Comparison of ENCODE assay signal across 8 mouse cellular contexts in the genomic region with DNA sequence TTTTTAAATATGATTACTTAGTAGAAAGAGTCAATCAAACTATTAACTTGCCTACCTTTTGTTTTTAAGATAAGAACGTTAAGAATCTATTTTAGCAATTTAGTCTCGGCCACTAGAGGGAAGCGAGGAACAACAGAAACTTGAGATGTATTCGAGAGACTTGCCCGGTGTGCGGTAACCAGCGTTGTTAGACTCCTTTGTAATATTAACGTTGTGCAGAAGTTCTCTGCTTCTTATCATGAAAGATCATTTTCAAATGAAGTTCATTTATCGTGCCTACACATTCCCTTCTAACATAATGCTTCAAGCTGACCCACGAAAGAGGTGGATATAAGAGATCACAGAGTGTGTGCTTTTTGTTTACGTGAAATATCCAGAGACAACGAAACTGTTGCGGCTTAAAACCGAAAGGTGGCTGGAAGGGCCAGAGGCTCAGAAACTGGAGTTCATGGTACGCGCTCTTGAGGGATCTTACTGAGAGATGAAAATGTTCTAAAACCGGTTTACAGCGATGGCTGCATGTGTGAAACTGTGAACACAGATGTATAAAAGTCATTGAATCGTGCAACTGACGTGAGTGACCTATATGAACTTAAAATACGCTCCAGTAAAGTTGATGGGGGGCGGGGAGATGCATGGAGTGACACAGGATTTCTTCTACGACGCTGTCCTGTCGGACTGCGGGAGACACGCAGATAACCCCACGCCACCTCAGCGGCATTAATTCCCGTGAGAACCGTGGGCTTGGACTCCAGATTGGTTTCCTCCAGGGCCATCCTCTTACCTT. TPM values are rescaled to one million over a fixed set of nuclear protein-coding genes. Genes with fewer than 3 reads are reported as not detected.
DNase-seq lines count a peak whose midpoint lies in the region; ATAC-seq lines count a peak whose summit lies in the region.

No protein-coding gene starts in this region.

- H3K4me3 ChIP-seq in forebrain, embryonic 14.5 days (ENCODE audit: low read depth, low read length): peak overlapping the region; percentile 13; the same call in 1 of the 2 replicates
- H3K4me3 ChIP-seq in stomach, embryonic 14.5 days (ENCODE audit: low read depth, low read length): peak overlapping the region; percentile 32

- H3K9me3 ChIP-seq in forebrain, embryonic 14.5 days (replicated peaks; ENCODE audit: control insufficient read depth, low read length): no peaks in the 10 kb centered on the region
- no peaks in the 10 kb centered on the region for H3K9me3 ChIP-seq in stomach, embryonic 14.5 days (ENCODE audit: control insufficient read depth, low read depth, low read length)

- H3K9ac ChIP-seq in forebrain, embryonic 14.5 days (ENCODE audit: low read length): no peak overlapping the region; the same call in 1 of the 2 replicates
- 0 out of 2 replicates have a peak overlapping the region, but pooled peaks have one; percentile 10 for H3K9ac ChIP-seq in stomach, embryonic 14.5 days (replicated peaks; ENCODE audit: low read depth, low read length)

- intact Hi-C loops in left cerebral cortex, postnatal 36 days (cut with DNase I): no loop called here

- H3K4me2 ChIP-seq in forebrain, embryonic 14.5 days (ENCODE audit: low read length): peak overlapping the region; percentile 43
- H3K4me2 ChIP-seq in stomach, embryonic 14.5 days (replicated peaks; ENCODE audit: low read depth, low read length): peak overlapping the region; percentile 42

- H3K27ac ChIP-seq in forebrain, embryonic 14.5 days (ENCODE audit: low read depth, low read length): no peak overlapping the region
- H3K27ac ChIP-seq in stomach, embryonic 14.5 days (ENCODE audit: low read length): no peak overlapping the region

- H3K27me3 ChIP-seq in forebrain, embryonic 14.5 days (replicated peaks; ENCODE audit: control insufficient read depth, insufficient read depth, low read length): no peaks in the 10 kb centered on the region
- no peaks in the 10 kb centered on the region for H3K27me3 ChIP-seq in stomach, embryonic 14.5 days (ENCODE audit: control insufficient read depth, insufficient read depth, low read length)

- no peaks in the 10 kb centered on the region for H3K36me3 ChIP-seq in forebrain, embryonic 14.5 days (ENCODE audit: control insufficient read depth, insufficient read depth, low read length)
- H3K36me3 ChIP-seq in stomach, embryonic 14.5 days (ENCODE audit: control insufficient read depth, insufficient read depth, low read length): no peaks in the 10 kb centered on the region

- H3K4me1 ChIP-seq in forebrain, embryonic 14.5 days (ENCODE audit: control insufficient read depth, insufficient read depth, low read length): no peaks in the 10 kb centered on the region
- no peaks in the 10 kb centered on the region for H3K4me1 ChIP-seq in stomach, embryonic 14.5 days (ENCODE audit: control insufficient read depth, insufficient read depth, low read length)

- peak; percentile 27 for DNase-seq in gastrocnemius, adult 18-20 months (ENCODE audit: low spot score)
- no peak for DNase-seq in gastrocnemius, postnatal 4 days (ENCODE audit: low spot score in 2 of 2)
- DNase-seq in forebrain, embryonic 14.5 days (ENCODE audit: low spot score): peak; percentile 72
- peak; percentile 66 for DNase-seq in kidney, adult 9 months
- DNase-seq in lung, postnatal 10 days: peak; percentile 68
- DNase-seq in left cerebral cortex, postnatal 36 days (ENCODE audit: low spot score in 2 of 2): no peak

- WGBS in forebrain, embryonic 14.5 days: 49% methylated on average over 31 of the region's 31 CpGs
- WGBS in stomach, embryonic 14.5 days: 27% methylated on average over 31 of the region's 31 CpGs

- peak; percentile 69 for ATAC-seq in activated CD4-positive, CD25-positive, alpha-beta regulatory T cell, adult 4 months
- no peak for ATAC-seq in forebrain, embryonic 14.5 days
- ATAC-seq in stomach, embryonic 14.5 days (ENCODE audit: insufficient number of reproducible peaks, insufficient read depth, low FRiP score, low read depth): no peak

RNA-seq across cellular contexts. Expression of a gene that starts 18.5 kb away (rescaled TPM):
- under 1 TPM in 1 of 2 experiments, not detected in 1; 0.25 TPM for total RNA-seq in gastrocnemius, adult 18-20 months (2021)
- 1 to 10 TPM in 1 of 2 experiments, under 1 TPM in 1; 0.44 to 1.0 TPM for total RNA-seq in gastrocnemius, postnatal 4 days (2021)
- 1 to 10 TPM; 1.5 to 6.0 TPM for polyA plus RNA-seq in activated CD4-positive, CD25-positive, alpha-beta regulatory T cell, adult 4 months (2017; shearing (Covaris generic))
- polyA plus RNA-seq in forebrain, embryonic 14.5 days (2014; fragmentation: Nextera tagmentation; extraction: Ambion mirVana): 0.56 and 0.77 TPM in 2 replicates
- polyA plus RNA-seq in stomach, embryonic 14.5 days (2014; fragmentation: Nextera tagmentation; extraction: Ambion mirVana): 2.9 and 3.0 TPM in 2 replicates
- total RNA-seq in left cerebral cortex, postnatal 36 days (2021): not detected

RNA-seq across cellular contexts. Expression of a gene that starts 30.7 kb away (rescaled TPM):
- 1,000 to 10,000 TPM in 1 of 2 experiments, 100 to 1,000 TPM in 1; 945 to 1,002 TPM for total RNA-seq in gastrocnemius, adult 18-20 months (2021)
- 100 to 1,000 TPM; 570 to 574 TPM for total RNA-seq in gastrocnemius, postnatal 4 days (2021)
- polyA plus RNA-seq in activated CD4-positive, CD25-positive, alpha-beta regulatory T cell, adult 4 months (2017; shearing (Covaris generic)): 100 to 1,000 TPM; 213 to 287 TPM
- 715 and 875 TPM in 2 replicates for polyA plus RNA-seq in forebrain, embryonic 14.5 days (2014; fragmentation: Nextera tagmentation; extraction: Ambion mirVana)
- polyA plus RNA-seq in stomach, embryonic 14.5 days (2014; fragmentation: Nextera tagmentation; extraction: Ambion mirVana): 674 and 700 TPM in 2 replicates
- total RNA-seq in left cerebral cortex, postnatal 36 days (2021): 100 to 1,000 TPM; 288 to 324 TPM

RNA-seq across cellular contexts. Expression of a gene that starts 36.9 kb away (rescaled TPM):
- 10 to 100 TPM; 40.4 to 47.5 TPM for total RNA-seq in gastrocnemius, adult 18-20 months (2021)
- total RNA-seq in gastrocnemius, postnatal 4 days (2021): 10 to 100 TPM; 48.3 to 52.7 TPM
- 10 to 100 TPM; 19.8 to 36.4 TPM for polyA plus RNA-seq in activated CD4-positive, CD25-positive, alpha-beta regulatory T cell, adult 4 months (2017; shearing (Covaris generic))
- polyA plus RNA-seq in forebrain, embryonic 14.5 days (2014; fragmentation: Nextera tagmentation; extraction: Ambion mirVana): 26.6 and 37.4 TPM in 2 replicates
- polyA plus RNA-seq in stomach, embryonic 14.5 days (2014; fragmentation: Nextera tagmentation; extraction: Ambion mirVana): 41.5 and 45.7 TPM in 2 replicates
- total RNA-seq in left cerebral cortex, postnatal 36 days (2021): 10 to 100 TPM; 34.7 to 43.7 TPM

RNA-seq across cellular contexts. Expression of a gene that starts 37.6 kb away (rescaled TPM):
- 10 to 100 TPM; 38.5 to 43.6 TPM for total RNA-seq in gastrocnemius, adult 18-20 months (2021)
- total RNA-seq in gastrocnemius, postnatal 4 days (2021): 10 to 100 TPM; 63.4 to 77.1 TPM
- 10 to 100 TPM; 41.0 to 54.1 TPM for polyA plus RNA-seq in activated CD4-positive, CD25-positive, alpha-beta regulatory T cell, adult 4 months (2017; shearing (Covaris generic))
- polyA plus RNA-seq in forebrain, embryonic 14.5 days (2014; fragmentation: Nextera tagmentation; extraction: Ambion mirVana): 37.2 and 49.9 TPM in 2 replicates
- 61.1 and 72.6 TPM in 2 replicates for polyA plus RNA-seq in stomach, embryonic 14.5 days (2014; fragmentation: Nextera tagmentation; extraction: Ambion mirVana)
- 10 to 100 TPM; 40.6 to 45.1 TPM for total RNA-seq in left cerebral cortex, postnatal 36 days (2021)

Comparison
In these comparisons a context has a peak if more than half of its experiments do, and no peak if none do; other contexts are left out.
1. DNase-seq: peak in gastrocnemius, adult 18-20 months (single experiment), forebrain, embryonic 14.5 days (single experiment), kidney, adult 9 months (single experiment) and lung, postnatal 10 days (single experiment); none in gastrocnemius, postnatal 4 days (0 of 2) and left cerebral cortex, postnatal 36 days (0 of 2).